Mouse (Mus musculus) limb, embryonic 14.5 days (tissue): ENCODE measurements at regions not wholly inside any gene's neighbourhood (a gene's known extent, or its start where the extent isn't known, plus 50 kb on each side); places are given as distances from the start of the nearest gene placed in this dataset.

Experiments used
- ATAC-seq: fragments of 200-750 bp; cut with Nextera tagmentation; 2 replicates; pipeline ENCODE4 v1.8.0; 2017; ENCODE audit warnings: low read depth, moderate number of reproducible peaks, moderate TSS enrichment; ENCODE audit not compliant: low FRiP score
- DNase-seq: peaks from one replicate; pipeline ENCODE4 v3.0.0-alpha.2; 2015; ENCODE audit warnings: low spot score
- H3K27ac ChIP-seq: fragments of 300-500 bp; sonication (generic); replicated peaks from 2 replicates; pipeline ENCODE4 v1.5.1; 2014; ENCODE audit warnings: low read depth, mild to moderate bottlenecking, low read length, moderate library complexity, mixed read lengths
- H3K27me3 ChIP-seq: fragments of 300-500 bp; sonication (generic); 2 replicates; pipeline ENCODE4 v1.6.1; 2014; ENCODE audit warnings: low read length, mixed read lengths; ENCODE audit not compliant: control insufficient read depth, insufficient read depth
- H3K36me3 ChIP-seq: fragments of 300-500 bp; sonication (generic); 2 replicates; pipeline ENCODE4 v1.6.1; 2014; ENCODE audit warnings: mild to moderate bottlenecking, low read length, moderate library complexity, mixed read lengths; ENCODE audit not compliant: control insufficient read depth, insufficient read depth
- H3K4me1 ChIP-seq: fragments of 300-500 bp; sonication (generic); 2 replicates; pipeline ENCODE4 v1.6.1; 2014; ENCODE audit warnings: antibody characterized with exemption, low read length, mixed read lengths; ENCODE audit not compliant: control insufficient read depth, insufficient read depth
- H3K4me2 ChIP-seq: fragments of 300-500 bp; sonication (generic); replicated peaks from 2 replicates; pipeline ENCODE4 v1.6.1; 2014; ENCODE audit warnings: low read depth, mild to moderate bottlenecking, low read length, moderate library complexity; ENCODE audit not compliant: severe bottlenecking
- H3K4me3 ChIP-seq: fragments of 300-500 bp; sonication (generic); replicated peaks from 2 replicates; pipeline ENCODE4 v1.5.1; 2014; ENCODE audit warnings: low read length
- H3K9ac ChIP-seq: fragments of 300-500 bp; sonication (generic); 2 replicates; pipeline ENCODE4 v1.6.1; 2014; ENCODE audit warnings: mild to moderate bottlenecking, low read depth, low read length, moderate library complexity; ENCODE audit not compliant: severe bottlenecking
- H3K9me3 ChIP-seq: fragments of 300-500 bp; sonication (generic); 2 replicates; pipeline ENCODE4 v1.6.1; 2016; ENCODE audit warnings: low read length; ENCODE audit not compliant: control insufficient read depth
- POLR2A ChIP-seq: fragments of 200-500 bp; IDR thresholded peaks from 2 replicates; pipeline ENCODE4 v1.8.0; 2012; ENCODE audit warnings: inconsistent platforms, mild to moderate bottlenecking, moderate library complexity, borderline replicate concordance; ENCODE audit not compliant: insufficient read depth, insufficient read length; ENCODE audit errors: extremely low read depth
- WGBS: fragments of 180-500 bp; shearing (Covaris S2); extraction: QIAGEN DNeasy Blood & Tissue Kit; methylation state at CpG from one replicate; pipeline ENCODE4 v1.1.7; 2014; 5-methylcytosine and 5-hydroxymethylcytosine counted together

DNA sequence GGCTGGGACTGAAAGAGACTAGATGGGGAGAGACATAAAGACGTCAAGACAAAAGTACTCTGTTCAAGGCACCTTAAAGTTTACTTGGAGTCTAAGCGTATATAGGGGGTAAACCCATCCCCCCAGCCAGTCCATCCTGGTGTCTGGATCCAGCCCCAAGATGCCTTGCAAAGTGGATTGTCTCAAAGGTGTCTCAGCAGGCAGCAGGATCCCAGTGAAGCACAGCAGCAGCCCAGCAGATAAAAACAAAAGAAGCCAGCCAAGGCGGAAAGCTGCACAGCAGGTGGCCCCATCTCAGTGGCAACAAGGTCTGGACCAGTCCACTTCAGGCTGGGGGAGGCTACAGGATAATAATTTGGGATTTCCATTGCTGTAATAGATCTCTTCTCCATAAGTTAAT is 72.0 kb upstream of the Col5a2 start:
- WGBS, result 23% methylated on average over 3 of the region's 3 CpGs
- Histone ChIP-seq H3K27ac (no peak overlapping the region), H3K4me1 (0 out of 2 replicates have a peak, but pooled peaks cover 1% of the 10 kb centered on the region), H3K36me3 (no peaks in the 10 kb centered on the region), H3K9me3 (no peaks in the 10 kb centered on the region), H3K9ac (no peak overlapping the region), H3K27me3 (no peaks in the 10 kb centered on the region), H3K4me3 (no peak overlapping the region), H3K4me2 (no peak overlapping the region)
- no peak for TF ChIP-seq POLR2A
- ATAC-seq, result no peak
- no peak for DNase-seq

DNA sequence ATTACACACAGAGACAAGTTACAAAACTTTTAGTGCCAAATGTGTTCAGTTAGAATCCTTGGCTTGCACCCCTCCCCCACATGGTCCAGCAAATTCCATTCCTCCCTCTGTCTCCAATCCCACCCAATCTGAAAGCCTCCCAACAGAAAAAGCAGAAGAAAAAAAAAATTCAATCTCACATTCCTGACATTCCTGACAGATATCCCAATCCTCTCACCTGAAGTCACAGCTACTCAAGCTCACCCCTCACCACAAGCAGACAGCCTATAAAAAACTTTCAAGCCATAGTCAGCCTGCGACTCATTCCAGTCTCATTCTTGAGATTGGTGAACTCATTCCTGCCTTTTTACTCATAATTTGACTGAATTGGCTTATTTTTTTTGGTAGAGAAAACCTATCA is 77.4 kb upstream of the Col5a2 start:
- ATAC-seq (no peak), DNase-seq (no peak)
- Histone ChIP-seq H3K9ac (no peak overlapping the region), H3K27ac (no peak overlapping the region), H3K4me1 (0 out of 2 replicates have a peak, but pooled peaks cover 3% of the 10 kb centered on the region), H3K27me3 (no peaks in the 10 kb centered on the region), H3K36me3 (no peaks in the 10 kb centered on the region), H3K9me3 (no peaks in the 10 kb centered on the region), H3K4me3 (no peak overlapping the region), H3K4me2 (no peak overlapping the region)
- WGBS, result 42% methylated on average over 1 of the region's 1 CpGs
- no peak for TF ChIP-seq POLR2A

DNA sequence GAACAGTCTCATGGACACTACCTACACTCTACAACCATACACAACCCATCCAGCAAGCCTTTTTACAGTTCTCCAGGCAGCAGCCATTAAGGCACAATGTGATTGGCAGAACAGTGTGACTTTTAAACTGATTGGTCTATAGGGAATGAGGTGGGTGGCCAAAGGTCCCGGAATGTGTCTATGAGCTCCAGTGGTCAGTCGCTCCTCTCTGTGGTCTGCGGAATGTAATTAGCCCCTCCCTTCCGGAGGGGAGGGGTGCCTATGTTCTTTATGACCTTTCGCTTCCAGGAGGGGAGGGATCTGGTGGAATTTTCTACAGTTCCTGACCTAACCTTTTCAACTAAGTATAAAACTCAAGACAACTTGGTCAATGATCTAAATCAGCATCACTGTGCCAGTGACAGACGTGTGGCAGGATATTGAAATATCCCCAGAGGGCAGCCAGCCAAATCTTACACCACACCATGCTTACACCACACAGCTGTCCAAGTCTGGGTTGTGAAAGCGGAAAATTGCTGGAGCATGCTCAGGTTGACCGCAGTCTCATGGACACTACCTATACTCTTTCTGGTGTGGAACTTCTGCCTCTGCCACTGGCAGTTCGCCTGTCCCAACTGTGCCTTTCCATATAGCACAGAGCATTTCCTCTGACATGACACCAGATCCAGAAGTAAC is 84.4 kb upstream of the Col5a2 start:
- TF ChIP-seq POLR2A, result no peak
- H3K36me3 ChIP-seq, result no peaks in the 10 kb centered on the region
- H3K4me2 ChIP-seq, result no peak overlapping the region
- DNase-seq, result peak; percentile 27
- no peaks in the 10 kb centered on the region for H3K27me3 ChIP-seq
- no peaks in the 10 kb centered on the region for H3K9me3 ChIP-seq
- H3K4me1 ChIP-seq, result peaks cover 5% of the 10 kb centered on the region; the same call in 1 of the 2 replicates
- peak; percentile 60; the same call in 1 of the 2 replicates for ATAC-seq
- no peak overlapping the region for H3K27ac ChIP-seq
- 65% methylated on average over 9 of the region's 9 CpGs for WGBS
- H3K4me3 ChIP-seq, result no peak overlapping the region
- H3K9ac ChIP-seq, result no peak overlapping the region

DNA sequence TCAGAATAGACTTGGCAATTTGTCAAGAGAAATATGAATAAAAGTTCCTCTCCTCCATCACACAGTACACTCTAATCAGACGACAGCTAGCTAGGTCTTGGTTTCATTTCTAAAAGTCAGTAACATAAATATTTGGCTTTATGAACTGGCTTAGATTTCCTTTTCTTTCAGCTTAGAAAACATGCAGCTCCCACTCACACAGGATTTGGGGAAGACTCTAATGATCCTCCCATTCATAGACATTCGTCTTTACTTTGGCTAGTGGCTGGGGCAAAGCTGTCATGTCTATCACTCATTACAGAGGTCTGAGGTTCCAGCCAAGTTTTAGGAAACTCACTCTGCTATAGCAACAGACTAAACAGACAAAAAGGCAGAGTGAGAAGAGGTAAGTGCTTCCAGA is 94.2 kb upstream of the Col5a2 start:
- Histone ChIP-seq H3K4me3 (no peak overlapping the region), H3K36me3 (no peaks in the 10 kb centered on the region), H3K9me3 (no peaks in the 10 kb centered on the region), H3K27me3 (no peaks in the 10 kb centered on the region), H3K9ac (no peak overlapping the region), H3K27ac (peak overlapping the region; percentile 43), H3K4me1 (peaks cover 4% of the 10 kb centered on the region; the same call in 1 of the 2 replicates), H3K4me2 (0 out of 2 replicates have a peak overlapping the region, but pooled peaks have one; percentile 10)
- DNase-seq (peak; percentile 58), ATAC-seq (no peak)
- no peak for TF ChIP-seq POLR2A
- 47% methylated on average over 2 of the region's 2 CpGs for WGBS

DNA sequence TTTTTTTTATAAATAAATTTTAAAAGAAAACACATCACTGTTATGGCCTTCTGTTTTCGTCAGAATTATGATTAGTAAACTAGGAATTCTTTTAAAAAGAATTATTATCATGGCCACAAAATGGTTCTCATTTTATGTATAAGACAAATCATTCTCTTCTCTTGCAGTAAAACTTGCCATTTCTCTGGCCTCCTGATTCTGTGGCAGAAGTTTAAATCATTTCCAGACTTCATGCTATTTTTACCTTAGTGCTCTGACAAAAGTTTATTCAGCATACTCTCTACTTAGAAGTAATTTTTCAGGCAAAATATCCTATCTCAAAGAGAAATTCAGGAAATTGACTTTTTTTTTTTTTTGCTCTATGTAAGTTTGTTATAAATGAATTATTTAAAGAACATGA is 96.3 kb upstream of the Col5a2 start:
- Histone ChIP-seq H3K4me1 (peaks cover 4% of the 10 kb centered on the region; the same call in 1 of the 2 replicates), H3K4me3 (no peak overlapping the region), H3K9ac (no peak overlapping the region), H3K36me3 (no peaks in the 10 kb centered on the region), H3K9me3 (no peaks in the 10 kb centered on the region), H3K27me3 (no peaks in the 10 kb centered on the region), H3K4me2 (no peak overlapping the region), H3K27ac (peak overlapping the region; percentile 50; the same call in 1 of the 2 replicates)
- DNase-seq (peak; percentile 42), ATAC-seq (0 out of 2 replicates have a peak, but pooled peaks have one; percentile 34)
- 32% methylated on average over 1 of the region's 1 CpGs for WGBS
- no peak for TF ChIP-seq POLR2A
